Mouse (Mus musculus) embryonic fibroblast, embryonic 13.5 days (primary cell): ENCODE data around the gene Parp1.

Experiments
- CTCF ChIP-seq: IDR thresholded peaks from 2 replicates; pipeline ENCODE4 v1.5.1; 2011; ENCODE audit warnings: mild to moderate bottlenecking, control low read depth, low read length, moderate library complexity, borderline replicate concordance; ENCODE audit not compliant: insufficient read depth
- POLR2A ChIP-seq: IDR thresholded peaks from 2 replicates; pipeline ENCODE4 v1.6.1; 2011; ENCODE audit warnings: low read depth, mild to moderate bottlenecking, control low read depth, low read length, moderate library complexity

- no peak for TF ChIP-seq POLR2A
- TF ChIP-seq CTCF, result no peak
Observed at GRCm38 (mm10) chr1:180570181-180570580, 1.5 kb downstream of the Parp1 start.
